Mouse (Mus musculus): ENCODE data around the gene Sulf2. TPM values are rescaled to one million over a fixed set of nuclear protein-coding genes. Genes with fewer than 3 reads are reported as not detected.
"Not testable (repeated sequence)": the region's sequence is repeated elsewhere in the genome, so short reads cannot be mapped to it uniquely, and the experiment has no call there.

Sulf2 gene
- polyA plus RNA-seq, 1 experiment from 2014 or later, result 134 TPM

DNA sequence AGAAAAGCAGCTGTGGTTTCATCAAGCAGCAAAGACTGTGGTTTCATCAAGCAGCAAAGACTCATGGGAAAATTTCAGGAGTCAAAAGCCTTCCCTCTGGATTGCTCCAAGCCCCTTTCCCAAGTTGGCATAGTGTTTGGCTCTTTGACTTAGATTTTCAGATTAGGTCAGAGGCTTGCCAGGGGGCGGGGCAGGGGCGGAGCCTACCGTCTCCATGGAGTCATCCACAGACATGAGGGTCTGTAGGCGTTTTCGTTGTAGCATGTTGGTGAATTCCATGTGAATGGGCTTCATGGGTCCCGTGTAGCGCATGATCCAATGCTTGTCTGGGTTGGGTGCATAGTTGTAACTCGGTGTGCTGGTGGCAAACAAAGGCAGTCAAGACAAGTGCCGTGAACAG, 66.5 kb downstream of the Sulf2 start:
- ATAC-seq (replicated peaks; ENCODE audit: low FRiP score, low TSS enrichment, low read depth) (no peak), DNase-seq (ENCODE audit: low spot score) (no peak)
- peaks cover 80% of the 10 kb centered on the region for H3K36me3 ChIP-seq (ENCODE audit: control insufficient read depth, insufficient read depth, low read length)
- H3K4me2 ChIP-seq (ENCODE audit: low read length), result no peak overlapping the region
- H3K4me3 ChIP-seq (ENCODE audit: low read depth, low read length), result no peak overlapping the region
- H3K9me3 ChIP-seq (ENCODE audit: control insufficient read depth, low read length), result no peaks in the 10 kb centered on the region
- WGBS, result 87% methylated on average over 9 of the region's 9 CpGs
- H3K27me3 ChIP-seq (replicated peaks; ENCODE audit: control insufficient read depth, insufficient read depth, low read length), result no peaks in the 10 kb centered on the region
- H3K27ac ChIP-seq (ENCODE audit: low read depth), result no peak overlapping the region
- no peak overlapping the region for H3K9ac ChIP-seq (ENCODE audit: low read length)
- H3K4me1 ChIP-seq (replicated peaks; ENCODE audit: control insufficient read depth, insufficient read depth, low read length), result no peaks in the 10 kb centered on the region

DNA sequence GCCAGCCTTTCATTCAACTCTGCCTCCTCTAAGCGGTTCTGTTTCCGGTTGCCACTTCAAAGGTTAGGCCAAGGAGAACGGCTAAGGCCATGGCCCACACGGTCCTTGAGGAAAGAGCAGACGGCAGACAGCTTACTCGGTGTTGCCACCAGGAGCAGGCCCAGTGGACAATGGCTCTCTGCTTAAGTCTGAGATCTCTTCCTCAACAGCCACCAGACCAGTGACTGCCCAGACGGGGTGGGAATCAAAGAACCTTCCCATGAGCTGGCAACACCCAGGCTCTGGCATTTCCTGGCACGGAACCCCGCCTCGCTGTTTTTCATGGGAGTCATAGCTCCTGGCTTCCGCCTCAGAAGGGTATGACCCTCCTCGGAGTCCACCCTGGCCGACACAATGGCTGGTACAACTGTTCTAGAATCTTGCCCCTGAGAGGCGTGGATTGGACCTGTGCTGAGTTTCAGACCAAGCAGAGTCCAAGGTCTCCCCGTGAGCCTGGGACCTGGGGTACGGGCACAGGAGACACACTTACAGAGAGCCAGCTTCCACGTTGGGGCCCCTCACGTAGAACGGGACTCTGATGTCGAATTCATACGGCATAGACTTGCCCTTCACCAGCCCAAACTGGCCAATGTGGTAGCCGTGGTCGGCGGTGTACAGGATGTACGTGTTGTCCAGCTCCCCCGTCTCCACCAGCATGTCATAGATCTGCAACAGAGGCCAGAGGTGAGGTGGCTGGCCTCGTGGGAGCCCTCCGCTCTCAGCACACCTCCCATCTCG, 68.8 kb downstream of the Sulf2 start:
- H3K36me3 ChIP-seq (ENCODE audit: control insufficient read depth, insufficient read depth, low read length), result peaks cover 69% of the 10 kb centered on the region
- ATAC-seq (replicated peaks; ENCODE audit: low FRiP score, low TSS enrichment, low read depth), result no peak
- no peak for DNase-seq (ENCODE audit: low spot score)

DNA sequence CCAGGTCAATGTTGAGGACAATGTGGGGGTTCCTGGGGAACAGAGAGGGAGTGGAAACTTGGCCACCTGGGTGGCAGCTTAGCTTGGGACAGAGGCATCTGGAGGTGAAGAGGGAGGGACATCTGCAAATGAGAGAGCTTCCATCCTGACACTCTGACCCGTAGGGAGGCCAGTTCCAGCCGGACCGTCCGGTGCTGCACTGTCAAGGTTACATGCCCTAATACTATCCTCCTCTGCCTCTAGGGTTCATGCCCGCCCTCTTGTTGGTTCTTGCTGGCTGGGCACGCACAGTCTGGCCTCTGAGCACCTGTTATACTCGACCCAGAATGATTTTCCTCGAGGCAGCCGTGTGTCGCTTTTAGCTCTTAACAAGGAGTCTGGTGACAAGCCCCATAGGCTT, 69.7 kb downstream of the Sulf2 start:
- H3K4me2 ChIP-seq (ENCODE audit: low read length), result no peak overlapping the region
- H3K4me1 ChIP-seq (replicated peaks; ENCODE audit: control insufficient read depth, insufficient read depth, low read length), result peaks cover 9% of the 10 kb centered on the region
- no peaks in the 10 kb centered on the region for H3K9me3 ChIP-seq (ENCODE audit: control insufficient read depth, low read length)
- peaks cover 66% of the 10 kb centered on the region for H3K36me3 ChIP-seq (ENCODE audit: control insufficient read depth, insufficient read depth, low read length)
- no peaks in the 10 kb centered on the region for H3K27me3 ChIP-seq (replicated peaks; ENCODE audit: control insufficient read depth, insufficient read depth, low read length)
- H3K4me3 ChIP-seq (ENCODE audit: low read depth, low read length), result no peak overlapping the region
- no peak overlapping the region for H3K27ac ChIP-seq (ENCODE audit: low read depth)
- WGBS, result 91% methylated on average over 10 of the region's 10 CpGs
- no peak overlapping the region for H3K9ac ChIP-seq (ENCODE audit: low read length)
- ATAC-seq (replicated peaks; ENCODE audit: low FRiP score, low TSS enrichment, low read depth) (no peak), DNase-seq (ENCODE audit: low spot score) (no peak)

More for the DNA sequence above, 68.8 kb downstream of the Sulf2 start:
- no peaks in the 10 kb centered on the region for H3K9me3 ChIP-seq (ENCODE audit: control insufficient read depth, low read length)
- no peaks in the 10 kb centered on the region for H3K27me3 ChIP-seq (replicated peaks; ENCODE audit: control insufficient read depth, insufficient read depth, low read length)
- H3K4me1 ChIP-seq (replicated peaks; ENCODE audit: control insufficient read depth, insufficient read depth, low read length), result 0 out of 2 replicates have a peak, but pooled peaks cover under 1% of the 10 kb centered on the region
- no peak overlapping the region for H3K9ac ChIP-seq (ENCODE audit: low read length)
- H3K27ac ChIP-seq (ENCODE audit: low read depth), result no peak overlapping the region
- 88% methylated on average over 29 of the region's 29 CpGs for WGBS
- no peak overlapping the region for H3K4me2 ChIP-seq (ENCODE audit: low read length)
- H3K4me3 ChIP-seq (ENCODE audit: low read depth, low read length), result no peak overlapping the region

DNA sequence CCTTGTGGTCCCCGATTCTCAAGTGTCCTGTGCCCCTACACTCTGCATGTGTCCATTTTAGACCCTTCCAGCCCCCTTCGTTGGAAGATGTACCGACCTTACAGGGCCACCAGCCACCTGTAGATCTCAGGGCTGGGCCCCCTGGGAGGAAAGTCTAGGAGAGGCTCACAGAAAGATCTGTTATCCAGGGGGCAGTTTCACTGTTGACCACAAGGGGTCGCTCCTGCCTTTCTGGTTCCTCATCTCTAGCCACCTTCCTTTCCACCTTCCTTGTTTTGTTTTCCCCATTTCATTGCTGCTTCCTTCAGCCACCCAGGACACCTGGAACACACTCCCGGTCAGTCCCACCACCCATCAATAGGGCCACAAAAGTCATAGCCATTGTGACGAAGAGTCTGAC, 70.5 kb downstream of the Sulf2 start:
- H3K4me2 ChIP-seq (ENCODE audit: low read length); H3K27me3 ChIP-seq (replicated peaks; ENCODE audit: control insufficient read depth, insufficient read depth, low read length); H3K27ac ChIP-seq (ENCODE audit: low read depth); ATAC-seq (replicated peaks; ENCODE audit: low FRiP score, low TSS enrichment, low read depth); H3K9me3 ChIP-seq (ENCODE audit: control insufficient read depth, low read length); H3K4me3 ChIP-seq (ENCODE audit: low read depth, low read length); H3K9ac ChIP-seq (ENCODE audit: low read length): not testable (repeated sequence)
- 32% methylated on average over 6 of the region's 6 CpGs for WGBS
- DNase-seq (ENCODE audit: low spot score), result peak; percentile 87
- Histone ChIP-seq H3K4me1 (replicated peaks; ENCODE audit: control insufficient read depth, insufficient read depth, low read length) (peaks cover 16% of the 10 kb centered on the region), H3K36me3 (ENCODE audit: control insufficient read depth, insufficient read depth, low read length) (peaks cover 70% of the 10 kb centered on the region)

DNA sequence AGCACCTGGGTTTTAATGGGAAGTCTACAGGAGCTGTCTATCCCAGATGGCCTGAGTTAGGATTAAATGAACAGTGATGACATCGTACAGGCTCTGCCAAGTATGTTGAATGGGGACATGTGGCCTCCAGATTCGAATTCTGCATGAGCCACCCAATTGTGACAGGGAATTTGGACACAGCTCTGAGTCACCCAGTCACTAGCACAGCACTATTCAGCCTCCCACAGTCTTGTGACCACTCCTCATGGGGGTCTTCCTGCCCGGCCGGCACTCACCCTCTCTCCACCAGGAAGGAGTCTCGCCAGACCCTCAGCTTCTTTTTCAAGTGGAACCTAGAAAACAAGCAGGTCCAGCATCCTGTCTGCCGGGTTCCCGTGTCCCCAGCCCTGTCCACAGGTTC, 71.4 kb downstream of the Sulf2 start:
- no peaks in the 10 kb centered on the region for H3K27me3 ChIP-seq (replicated peaks; ENCODE audit: control insufficient read depth, insufficient read depth, low read length)
- H3K4me3 ChIP-seq (ENCODE audit: low read depth, low read length), result no peak overlapping the region
- H3K4me2 ChIP-seq (ENCODE audit: low read length), result no peak overlapping the region
- no peaks in the 10 kb centered on the region for H3K9me3 ChIP-seq (ENCODE audit: control insufficient read depth, low read length)
- ATAC-seq (replicated peaks; ENCODE audit: low FRiP score, low TSS enrichment, low read depth) (no peak), DNase-seq (ENCODE audit: low spot score) (no peak)
- no peak overlapping the region for H3K27ac ChIP-seq (ENCODE audit: low read depth)
- H3K9ac ChIP-seq (ENCODE audit: low read length), result no peak overlapping the region
- WGBS, result 94% methylated on average over 7 of the region's 7 CpGs
- peaks cover 16% of the 10 kb centered on the region for H3K4me1 ChIP-seq (replicated peaks; ENCODE audit: control insufficient read depth, insufficient read depth, low read length)
- H3K36me3 ChIP-seq (ENCODE audit: control insufficient read depth, insufficient read depth, low read length), result peaks cover 70% of the 10 kb centered on the region

DNA sequence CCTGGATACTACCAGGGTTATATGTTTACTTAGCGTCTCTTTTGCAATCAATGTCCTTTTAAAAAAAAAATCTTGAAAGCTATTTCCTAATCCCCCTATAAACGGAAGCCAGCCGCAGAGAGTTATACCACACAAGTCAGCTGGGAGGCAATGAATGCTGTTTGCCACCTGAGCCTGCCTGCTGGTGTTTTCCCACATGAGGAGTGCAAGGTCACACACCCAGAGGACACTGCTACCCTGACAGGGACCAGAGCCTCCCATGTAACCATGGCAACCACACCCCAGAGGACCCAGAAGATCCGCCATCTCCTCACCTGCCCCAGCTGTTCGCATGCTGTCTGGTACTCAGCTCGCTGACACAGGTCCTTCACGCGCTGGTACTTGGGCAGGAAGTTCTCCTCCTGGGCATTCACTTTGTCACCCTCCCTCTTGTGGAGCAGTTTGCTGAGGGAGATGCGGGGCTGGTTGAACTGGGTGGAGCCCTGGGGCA, 71.9 kb downstream of the Sulf2 start:
- Histone ChIP-seq H3K9ac (ENCODE audit: low read length) (no peak overlapping the region), H3K4me1 (replicated peaks; ENCODE audit: control insufficient read depth, insufficient read depth, low read length) (peaks cover 16% of the 10 kb centered on the region), H3K4me2 (ENCODE audit: low read length) (no peak overlapping the region), H3K36me3 (ENCODE audit: control insufficient read depth, insufficient read depth, low read length) (peaks cover 72% of the 10 kb centered on the region), H3K9me3 (ENCODE audit: control insufficient read depth, low read length) (no peaks in the 10 kb centered on the region), H3K27me3 (replicated peaks; ENCODE audit: control insufficient read depth, insufficient read depth, low read length) (no peaks in the 10 kb centered on the region), H3K4me3 (ENCODE audit: low read depth, low read length) (no peak overlapping the region), H3K27ac (ENCODE audit: low read depth) (no peak overlapping the region)
- DNase-seq (ENCODE audit: low spot score), result no peak
- 0 out of 2 replicates have a peak, but pooled peaks have one; percentile 6 for ATAC-seq (replicated peaks; ENCODE audit: low FRiP score, low TSS enrichment, low read depth)
- WGBS, result 55% methylated on average over 9 of the region's 9 CpGs

DNA sequence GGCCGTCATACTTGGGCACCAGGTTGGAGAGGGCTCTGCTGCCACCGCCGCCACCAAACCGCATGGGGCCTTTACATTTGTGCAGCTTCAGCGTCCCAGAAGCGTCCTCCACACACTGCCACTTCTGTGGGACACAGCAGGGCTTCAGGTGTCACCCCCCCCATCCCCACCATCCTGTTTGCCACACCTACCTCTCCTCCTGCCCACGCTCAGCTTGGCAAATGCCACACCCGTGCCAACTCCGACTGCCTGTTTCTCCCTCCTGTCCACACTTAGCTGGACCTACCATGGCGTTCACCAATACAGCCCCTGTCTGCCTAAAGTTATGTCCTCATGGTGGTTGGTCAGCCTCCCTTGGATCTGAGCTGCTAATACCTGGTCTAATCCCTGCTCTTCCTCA, 72.8 kb downstream of the Sulf2 start:
- ATAC-seq (replicated peaks; ENCODE audit: low FRiP score, low TSS enrichment, low read depth), result no peak

DNA sequence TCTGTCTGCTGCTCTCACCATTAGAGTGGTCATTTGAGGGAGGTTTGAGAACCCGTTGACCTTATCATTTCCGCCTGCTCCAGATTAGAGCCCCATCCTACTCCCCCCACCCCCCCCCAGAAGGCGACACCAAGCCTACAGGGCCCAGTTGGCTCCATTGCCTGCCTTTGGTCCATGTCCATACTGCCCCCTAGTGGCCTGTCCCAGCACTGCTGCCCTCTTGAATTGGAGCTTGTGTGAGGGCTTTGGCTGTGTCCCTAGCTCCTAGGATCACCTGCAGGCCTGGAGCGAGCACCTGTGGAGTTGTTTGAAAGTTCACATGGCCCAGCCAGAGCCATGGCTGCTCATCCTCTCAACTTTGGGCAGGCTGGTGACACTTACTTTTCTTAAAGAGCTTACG, 73.3 kb downstream of the Sulf2 start:
- peaks cover 71% of the 10 kb centered on the region for H3K36me3 ChIP-seq (ENCODE audit: control insufficient read depth, insufficient read depth, low read length)
- no peak overlapping the region for H3K9ac ChIP-seq (ENCODE audit: low read length)
- H3K27me3 ChIP-seq (replicated peaks; ENCODE audit: control insufficient read depth, insufficient read depth, low read length), result no peaks in the 10 kb centered on the region
- H3K27ac ChIP-seq (ENCODE audit: low read depth), result no peak overlapping the region
- peaks cover 16% of the 10 kb centered on the region for H3K4me1 ChIP-seq (replicated peaks; ENCODE audit: control insufficient read depth, insufficient read depth, low read length)
- ATAC-seq (replicated peaks; ENCODE audit: low FRiP score, low TSS enrichment, low read depth) (no peak), DNase-seq (ENCODE audit: low spot score) (peak; percentile 93)
- H3K9me3 ChIP-seq (ENCODE audit: control insufficient read depth, low read length), result no peaks in the 10 kb centered on the region
- H3K4me2 ChIP-seq (ENCODE audit: low read length), result no peak overlapping the region
- 74% methylated on average over 5 of the region's 5 CpGs for WGBS
- H3K4me3 ChIP-seq (ENCODE audit: low read depth, low read length), result no peak overlapping the region

More for the DNA sequence above, 72.8 kb downstream of the Sulf2 start:
- H3K4me2 ChIP-seq (ENCODE audit: low read length), result no peak overlapping the region
- H3K9me3 ChIP-seq (ENCODE audit: control insufficient read depth, low read length), result no peaks in the 10 kb centered on the region
- peaks cover 16% of the 10 kb centered on the region for H3K4me1 ChIP-seq (replicated peaks; ENCODE audit: control insufficient read depth, insufficient read depth, low read length)
- H3K9ac ChIP-seq (ENCODE audit: low read length), result no peak overlapping the region
- H3K36me3 ChIP-seq (ENCODE audit: control insufficient read depth, insufficient read depth, low read length), result peaks cover 72% of the 10 kb centered on the region
- DNase-seq (ENCODE audit: low spot score), result no peak
- no peak overlapping the region for H3K27ac ChIP-seq (ENCODE audit: low read depth)
- 81% methylated on average over 10 of the region's 10 CpGs for WGBS
- no peak overlapping the region for H3K4me3 ChIP-seq (ENCODE audit: low read depth, low read length)
- no peaks in the 10 kb centered on the region for H3K27me3 ChIP-seq (replicated peaks; ENCODE audit: control insufficient read depth, insufficient read depth, low read length)
